Mouse (Mus musculus): ENCODE data around the gene Hspa8.

DNA sequence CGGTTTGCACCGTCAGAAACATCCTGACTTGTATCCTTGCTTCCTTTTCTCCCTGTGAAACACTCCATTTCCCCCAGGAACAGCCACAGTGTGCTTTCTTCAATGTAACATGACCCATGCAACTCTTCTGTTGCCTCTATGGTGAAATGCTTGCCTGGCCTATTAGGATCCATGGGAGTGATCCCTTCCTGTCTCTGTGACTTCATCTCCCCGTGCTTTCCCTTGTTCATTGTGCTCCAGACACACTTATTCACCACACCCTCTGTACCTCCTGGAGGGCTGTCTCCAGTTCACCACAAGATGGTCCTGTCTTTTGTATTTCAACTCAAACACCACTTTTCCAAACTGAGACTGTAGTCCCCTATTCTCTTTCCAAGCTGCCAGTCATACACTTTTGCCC, 20.7 kb upstream of the Hspa8 start:
- no peak for TF ChIP-seq CTCF (IDR thresholded peaks at IDR 0.05; ENCODE audit: low read depth)
- TF ChIP-seq EP300 (IDR thresholded peaks at IDR 0.05; ENCODE audit: low read depth): no peak
